Mouse (Mus musculus) liver, postnatal 0 days (tissue): ENCODE data around the gene Ubr3.

Experiments used
- CTCF ChIP-seq: sonication (generic); IDR thresholded peaks from 2 replicates; pipeline ENCODE4 v1.5.1; 2016; ENCODE audit warnings: antibody characterized with exemption, low read depth
- EP300 ChIP-seq: IDR thresholded peaks from 2 replicates; pipeline ENCODE4 v1.6.1; 2016; ENCODE audit warnings: antibody characterized with exemption, low read depth, mild to moderate bottlenecking

DNA sequence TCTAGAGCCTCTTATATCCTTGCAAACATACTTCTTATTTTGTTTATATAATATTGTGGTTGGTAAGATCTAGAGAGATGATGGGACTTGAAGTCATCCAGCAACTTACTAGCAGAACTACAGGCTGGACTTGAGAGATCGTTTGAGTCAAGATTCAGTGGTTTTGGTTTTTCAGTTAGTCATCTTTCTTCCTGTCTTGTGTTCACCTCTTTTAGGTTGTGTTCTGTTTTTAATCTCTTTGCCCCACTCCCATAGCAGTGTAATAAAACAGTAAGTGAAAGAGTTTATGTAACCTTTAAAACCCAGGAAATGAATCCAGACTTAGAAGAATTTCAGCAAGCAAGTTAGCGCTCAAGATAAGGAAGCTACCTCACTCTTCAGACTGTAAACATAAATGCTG lies 97.7 kb downstream of the Ubr3 start:
- TF ChIP-seq CTCF (no peak), EP300 (no peak)
